Mouse (Mus musculus): ENCODE data around the gene Vmn2r116. TPM values are rescaled to one million over a fixed set of nuclear protein-coding genes. Genes with fewer than 3 reads are reported as not detected.
"Not testable (repeated sequence)": the region's sequence is repeated elsewhere in the genome, so short reads cannot be mapped to it uniquely, and the experiment has no call there.

The Vmn2r116 gene
- polyA plus RNA-seq (2014; fragmentation: Nextera tagmentation; extraction: Ambion mirVana), result not detected in 2 replicates

DNA sequence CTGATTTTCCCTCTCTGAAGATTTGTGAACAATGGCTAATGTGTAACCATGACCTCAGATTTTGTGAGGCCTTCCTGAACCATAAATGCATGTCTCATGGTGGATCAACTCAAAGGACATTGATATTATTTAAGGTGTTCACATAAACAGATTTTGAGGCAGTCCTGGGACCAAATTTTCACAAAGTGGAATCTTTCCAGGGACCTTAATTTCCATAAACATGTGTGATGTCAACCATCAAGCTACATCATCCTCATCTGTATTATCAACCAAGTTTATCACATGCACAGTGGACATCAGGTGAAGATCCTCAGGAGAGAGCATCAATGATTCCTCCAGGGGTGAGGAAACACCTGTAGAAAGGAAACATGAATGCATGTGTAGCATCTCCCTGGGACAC lies at the start of gene Vmn2r116:
TSS of gene Vmn2r116 (plus strand) at position 301 of the 400 bp plus-strand sequence.
- H3K4me3 ChIP-seq (ENCODE audit: low read depth, low read length); H3K27me3 ChIP-seq (ENCODE audit: control insufficient read depth, insufficient read depth, low read length); H3K9ac ChIP-seq (ENCODE audit: low read length); H3K36me3 ChIP-seq (ENCODE audit: control insufficient read depth, insufficient read depth, low read length); H3K27ac ChIP-seq (ENCODE audit: low read depth, low read length); ATAC-seq (ENCODE audit: insufficient read depth, low FRiP score, low TSS enrichment); H3K9me3 ChIP-seq (ENCODE audit: control insufficient read depth, low read length); DNase-seq (ENCODE audit: low spot score); H3K4me1 ChIP-seq (ENCODE audit: control insufficient read depth, insufficient read depth, low read length); H3K4me2 ChIP-seq (ENCODE audit: low read depth): not testable (repeated sequence)

DNA sequence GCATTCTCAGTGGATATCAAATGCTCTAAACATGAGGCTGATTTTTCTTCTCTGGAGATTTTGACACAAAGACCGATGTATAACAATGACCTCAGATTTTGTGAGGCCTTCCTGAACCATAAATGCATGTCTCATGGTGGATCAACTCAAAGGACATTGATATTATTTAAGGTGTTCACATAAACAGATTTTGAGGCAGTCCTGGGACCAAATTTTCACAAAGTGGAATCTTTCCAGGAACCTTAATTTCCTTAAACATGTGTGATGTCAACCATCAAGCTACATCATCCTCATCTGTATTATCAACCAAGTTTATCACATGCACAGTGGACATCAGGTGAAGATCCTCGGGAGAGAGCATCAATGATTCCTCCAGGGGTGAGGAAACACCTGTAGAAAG lies 41.0 kb upstream of the Vmn2r116 start, which contains the start of gene Vmn2r115:
TSS of gene Vmn2r115 (plus strand) at position 301 of the 400 bp plus-strand sequence.
- H3K4me3 ChIP-seq (ENCODE audit: low read depth, low read length); H3K36me3 ChIP-seq (ENCODE audit: control insufficient read depth, insufficient read depth, low read length); H3K4me2 ChIP-seq (ENCODE audit: low read depth); H3K27me3 ChIP-seq (ENCODE audit: control insufficient read depth, insufficient read depth, low read length); H3K27ac ChIP-seq (ENCODE audit: low read depth, low read length); H3K9me3 ChIP-seq (ENCODE audit: control insufficient read depth, low read length); ATAC-seq (ENCODE audit: insufficient read depth, low FRiP score, low TSS enrichment); DNase-seq (ENCODE audit: low spot score); H3K4me1 ChIP-seq (ENCODE audit: control insufficient read depth, insufficient read depth, low read length); H3K9ac ChIP-seq (ENCODE audit: low read length): not testable (repeated sequence)
- 58% methylated on average over 2 of the region's 2 CpGs for WGBS

DNA sequence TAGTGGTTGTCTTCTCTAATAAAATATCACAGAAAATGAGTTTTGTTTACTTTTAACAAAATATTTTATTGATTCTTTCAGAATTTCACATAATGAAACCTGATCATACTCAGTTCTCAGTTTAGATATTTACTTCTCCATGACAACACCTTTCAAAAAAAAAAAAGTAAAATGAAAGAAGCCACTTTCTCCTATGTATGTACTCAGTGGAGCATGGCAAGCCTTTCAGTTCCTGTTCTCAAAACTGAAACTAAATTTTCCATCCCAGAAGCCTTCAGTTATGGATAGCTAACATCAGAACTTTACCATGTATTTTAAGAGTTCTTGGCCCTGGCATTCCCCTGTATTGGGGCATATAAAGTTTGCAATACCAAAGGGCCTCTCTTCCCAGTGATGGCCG lies 32.8 kb upstream of the Vmn2r116 start:
- Histone ChIP-seq H3K4me1 (ENCODE audit: control insufficient read depth, insufficient read depth, low read length) (no peaks in the 10 kb centered on the region), H3K4me3 (ENCODE audit: low read depth, low read length) (no peak overlapping the region), H3K27me3 (ENCODE audit: control insufficient read depth, insufficient read depth, low read length) (no peaks in the 10 kb centered on the region), H3K9me3 (ENCODE audit: control insufficient read depth, low read length) (no peaks in the 10 kb centered on the region), H3K36me3 (ENCODE audit: control insufficient read depth, insufficient read depth, low read length) (no peaks in the 10 kb centered on the region), H3K27ac (ENCODE audit: low read depth, low read length) (no peak overlapping the region), H3K4me2 (ENCODE audit: low read depth) (no peak overlapping the region), H3K9ac (ENCODE audit: low read length) (no peak overlapping the region)
- DNase-seq (ENCODE audit: low spot score), result no peak
- ATAC-seq (ENCODE audit: insufficient read depth, low FRiP score, low TSS enrichment), result no peak
- 81% methylated on average over 1 of the region's 1 CpGs for WGBS

DNA sequence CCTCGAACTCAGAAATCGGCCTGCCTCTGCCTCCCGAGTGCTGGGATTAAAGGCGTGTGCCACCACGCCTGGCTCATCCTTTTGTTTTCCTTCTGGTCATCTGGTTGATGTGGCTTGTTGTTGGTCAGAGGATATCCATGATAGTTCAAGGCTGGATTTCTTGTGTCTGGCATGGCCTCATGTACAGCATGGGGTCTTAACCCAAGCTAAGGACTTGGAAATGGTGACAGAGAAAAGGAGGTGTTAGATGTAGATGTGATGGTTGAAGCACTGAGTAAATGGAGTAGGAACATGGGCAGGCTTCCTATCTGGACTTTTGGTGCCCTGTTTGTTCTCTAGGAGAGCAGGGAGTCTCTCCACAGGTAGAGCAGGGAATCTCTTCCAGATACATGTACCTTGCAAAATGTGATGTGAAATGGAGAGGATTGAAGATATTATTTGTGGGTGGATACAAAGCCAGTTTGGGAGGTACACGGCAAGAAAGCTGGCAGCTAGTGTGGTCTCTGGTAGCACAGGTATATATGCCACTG lies 48.8 kb downstream of the Vmn2r116 start:
- H3K4me3 ChIP-seq (ENCODE audit: low read depth, low read length), result no peak overlapping the region
- peak; percentile 45; the same call in 1 of the 2 replicates for ATAC-seq (ENCODE audit: insufficient read depth, low FRiP score, low TSS enrichment)
- H3K4me1 ChIP-seq (ENCODE audit: control insufficient read depth, insufficient read depth, low read length), result no peaks in the 10 kb centered on the region
- peaks cover 2% of the 10 kb centered on the region; the same call in 1 of the 2 replicates for H3K9me3 ChIP-seq (ENCODE audit: control insufficient read depth, low read length)
- no peak overlapping the region for H3K4me2 ChIP-seq (ENCODE audit: low read depth)
- no peak overlapping the region for H3K9ac ChIP-seq (ENCODE audit: low read length)
- H3K27ac ChIP-seq (ENCODE audit: low read depth, low read length), result no peak overlapping the region
- no peaks in the 10 kb centered on the region for H3K27me3 ChIP-seq (ENCODE audit: control insufficient read depth, insufficient read depth, low read length)
- WGBS, result 80% methylated on average over 6 of the region's 6 CpGs
- no peaks in the 10 kb centered on the region for H3K36me3 ChIP-seq (ENCODE audit: control insufficient read depth, insufficient read depth, low read length)
- no peak for DNase-seq (ENCODE audit: low spot score)

Other genes with a start within 250 kb of the Vmn2r116 start
- 18.0 and 19.5 TPM in 2 replicates for gene Zfp40, start 191.4 kb upstream of the Vmn2r116 start, polyA plus RNA-seq (2014; fragmentation: Nextera tagmentation; extraction: Ambion mirVana)
- not detected in 2 replicates for gene Vmn2r114, start 72.1 kb upstream of the Vmn2r116 start, polyA plus RNA-seq (2014; fragmentation: Nextera tagmentation; extraction: Ambion mirVana)
- not detected in 2 replicates for gene Vmn2r115, start 40.9 kb upstream of the Vmn2r116 start, polyA plus RNA-seq (2014; fragmentation: Nextera tagmentation; extraction: Ambion mirVana)
- not detected in 2 replicates for gene Vmn2r117, start 95.1 kb downstream of the Vmn2r116 start, polyA plus RNA-seq (2014; fragmentation: Nextera tagmentation; extraction: Ambion mirVana)
- 23.4 and 24.3 TPM in 2 replicates for gene Zfp213, start 179.6 kb downstream of the Vmn2r116 start, polyA plus RNA-seq (2014; fragmentation: Nextera tagmentation; extraction: Ambion mirVana)
- gene Zfp13, start 214.9 kb downstream of the Vmn2r116 start, polyA plus RNA-seq (2014; fragmentation: Nextera tagmentation; extraction: Ambion mirVana), result 19.7 and 20.3 TPM in 2 replicates
- gene Zscan10, start 216.3 kb downstream of the Vmn2r116 start, polyA plus RNA-seq (2014; fragmentation: Nextera tagmentation; extraction: Ambion mirVana), result 0.91 TPM in 1 of 2 replicates, not detected in the other

All from neural tube, embryonic 11.5 days (tissue).